Mouse (Mus musculus) layer of hippocampus, adult 11-12 months (tissue): ENCODE results near the gene Ifrd2.
"Not testable (repeated sequence)": the region's sequence is repeated elsewhere in the genome, so short reads cannot be mapped to it uniquely, and the experiment has no call there.

Source experiments
- DNase-seq: peaks from one replicate; pipeline ENCODE4 v3.0.0; 2022; ENCODE audit warnings: low spot score

The Ifrd2 gene

GRCm38 (mm10) chr9:107551890-107552355, 35.5 kb upstream of the Ifrd2 start:
- DNase-seq = no peak

- no peak for DNase-seq
These were observed 34.6 kb upstream of the Ifrd2 start for GRCm38 (mm10) chr9:107552690-107553393.

- DNase-seq = no peak
These were observed 33.7 kb upstream of the Ifrd2 start for GRCm38 (mm10) chr9:107553541-107554318.

GRCm38 (mm10) chr9:107554319-107554825, 33.1 kb upstream of the Ifrd2 start:
- DNase-seq = peak; percentile 95

DNA sequence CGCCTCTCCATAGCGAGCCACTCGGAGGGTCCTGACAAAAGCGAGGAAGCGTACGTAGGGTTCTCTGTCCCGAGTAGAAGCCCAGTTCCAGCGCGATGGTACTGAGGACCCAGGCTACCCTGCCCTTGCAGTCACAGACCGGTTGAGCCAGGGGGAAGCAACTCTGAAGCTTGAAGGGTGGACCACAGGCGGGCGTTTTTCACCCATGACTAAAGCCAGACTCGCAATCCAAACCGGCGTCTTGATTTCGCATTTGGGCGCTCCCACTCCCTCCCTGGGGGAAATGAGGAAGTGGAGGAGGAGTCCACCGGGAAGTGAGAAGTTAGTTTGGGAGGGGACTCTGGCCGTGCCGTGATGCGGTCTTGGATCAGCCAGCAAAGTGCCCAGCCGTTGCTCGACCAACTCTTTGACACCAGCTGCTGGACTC, 32.4 kb upstream of the Ifrd2 start:
- no peak for DNase-seq

DNA sequence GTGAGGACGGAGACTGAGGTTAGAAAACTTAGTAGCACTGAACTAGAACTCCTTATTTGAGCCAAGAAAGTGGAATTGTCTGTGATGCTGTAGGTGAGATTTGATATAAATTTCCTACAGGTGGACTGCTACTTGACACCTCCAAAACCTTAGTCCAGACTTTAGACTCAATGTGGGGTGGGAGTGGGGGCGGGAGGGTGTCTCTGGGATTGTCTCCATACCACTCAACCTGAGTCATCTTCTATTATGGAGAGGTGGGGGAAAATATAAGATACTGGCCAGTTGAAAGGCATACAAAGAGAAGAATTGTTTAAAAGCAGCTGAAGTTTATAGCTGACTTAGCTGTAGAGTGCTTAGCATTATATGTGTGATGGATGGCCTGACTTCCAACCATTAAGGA, 31.7 kb upstream of the Ifrd2 start:
- no peak for DNase-seq

DNA sequence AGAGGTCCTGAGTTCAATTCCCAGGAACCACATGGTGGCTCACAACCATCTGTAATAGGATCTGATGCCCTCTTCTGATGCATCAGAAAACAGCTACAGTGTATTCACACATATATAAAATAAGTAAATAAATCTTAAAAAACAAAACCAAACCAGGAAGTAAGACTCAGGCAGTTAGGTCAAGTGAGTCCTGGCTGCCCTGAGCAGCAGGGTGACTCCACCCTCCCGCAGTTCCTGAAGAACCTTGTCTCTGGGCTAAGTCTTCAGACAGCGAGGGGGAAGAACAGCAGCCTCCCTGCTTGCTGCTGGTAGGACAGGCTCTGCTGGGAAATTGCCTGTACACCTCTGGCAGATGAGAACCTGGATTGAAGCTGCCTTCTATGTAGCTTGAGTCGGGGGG, 31.1 kb upstream of the Ifrd2 start:
- no peak for DNase-seq

DNA sequence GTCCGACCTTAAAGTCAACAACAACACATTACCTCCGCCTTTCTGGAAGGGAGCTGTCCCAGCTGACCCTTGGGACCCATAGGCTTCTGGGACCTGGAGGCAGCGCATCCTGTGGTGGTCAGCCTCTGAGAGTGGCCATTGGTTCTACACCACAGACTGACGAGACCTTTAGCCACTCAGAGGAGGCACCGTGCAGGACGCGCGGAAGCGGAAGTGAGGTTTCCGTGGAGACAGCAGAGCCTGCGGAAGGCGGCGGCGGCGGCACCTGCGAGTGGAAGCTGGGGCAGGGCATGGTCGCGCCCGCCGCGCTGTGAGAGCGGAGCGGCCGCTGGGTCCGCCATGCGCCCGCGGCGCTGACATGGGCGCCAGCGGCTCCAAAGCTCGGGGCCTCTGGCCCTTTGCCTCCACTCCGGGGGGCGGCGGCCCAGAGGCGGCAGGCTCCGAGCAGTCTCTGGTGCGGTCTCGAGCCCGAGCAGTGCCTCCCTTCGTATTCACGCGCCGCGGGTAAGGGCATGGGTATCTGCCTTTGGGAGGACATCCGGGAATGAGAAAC, 24.3 kb upstream of the Ifrd2 start, which contains the start of gene Tusc2:
TSS of gene Tusc2 (plus strand) at position 227 of the 553 bp plus-strand sequence.
- DNase-seq = peak; percentile 96

DNA sequence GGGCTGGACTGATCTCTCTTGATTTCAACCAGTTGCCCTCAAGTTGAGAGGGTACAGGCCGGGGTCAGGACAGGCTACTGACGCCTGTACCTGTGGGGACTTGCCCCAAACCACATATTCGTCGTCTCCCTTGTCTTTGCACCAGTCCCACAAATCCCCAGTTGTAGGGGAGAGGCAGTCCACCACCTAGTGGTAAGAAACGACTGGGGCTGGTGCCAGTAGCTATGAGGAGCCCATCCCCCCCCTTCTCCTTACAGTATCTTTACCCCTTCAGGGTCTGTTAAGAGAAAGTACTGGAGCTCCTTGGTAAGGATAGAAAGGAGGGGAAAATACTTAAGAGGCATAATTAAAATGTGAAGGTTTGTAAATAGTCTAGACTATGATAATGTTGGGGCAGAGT, 21.9 kb upstream of the Ifrd2 start:
- DNase-seq = not testable (repeated sequence)

DNA sequence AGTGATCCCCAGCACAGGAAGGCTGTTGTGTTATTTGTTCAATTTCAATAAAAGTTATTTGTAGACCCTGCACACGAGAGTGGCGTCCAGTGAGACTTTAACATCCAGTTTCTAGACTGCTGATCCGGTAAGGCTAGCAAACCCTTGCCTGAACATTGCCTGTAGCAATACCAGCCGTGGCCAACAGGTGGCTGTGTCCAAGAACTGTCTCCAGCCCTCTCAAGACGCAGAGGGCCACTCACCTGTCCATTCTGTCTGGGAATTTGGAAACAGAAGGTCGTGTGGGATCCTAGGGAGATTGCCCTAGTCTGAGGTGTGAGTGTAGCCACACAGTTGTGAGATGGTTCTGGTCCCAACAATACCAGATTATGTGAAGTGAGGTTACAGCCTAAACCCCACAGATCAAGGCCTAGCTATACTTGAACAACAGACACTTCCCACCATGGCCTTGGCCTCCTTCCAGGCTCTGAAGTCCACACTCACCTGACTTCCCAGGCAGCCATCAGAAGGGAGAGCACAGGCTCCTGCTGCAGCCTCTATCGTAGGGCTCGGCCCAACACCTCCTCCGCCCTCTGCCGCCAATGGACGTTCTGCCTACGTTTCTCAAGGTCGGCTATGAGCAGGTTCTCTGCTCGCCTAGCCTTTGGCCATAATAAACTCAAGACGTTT, 21.3 kb upstream of the Ifrd2 start:
- DNase-seq = peak; percentile 76

GRCm38 (mm10) chr9:107566855-107567254, 20.6 kb upstream of the Ifrd2 start:
- DNase-seq = no peak

DNA sequence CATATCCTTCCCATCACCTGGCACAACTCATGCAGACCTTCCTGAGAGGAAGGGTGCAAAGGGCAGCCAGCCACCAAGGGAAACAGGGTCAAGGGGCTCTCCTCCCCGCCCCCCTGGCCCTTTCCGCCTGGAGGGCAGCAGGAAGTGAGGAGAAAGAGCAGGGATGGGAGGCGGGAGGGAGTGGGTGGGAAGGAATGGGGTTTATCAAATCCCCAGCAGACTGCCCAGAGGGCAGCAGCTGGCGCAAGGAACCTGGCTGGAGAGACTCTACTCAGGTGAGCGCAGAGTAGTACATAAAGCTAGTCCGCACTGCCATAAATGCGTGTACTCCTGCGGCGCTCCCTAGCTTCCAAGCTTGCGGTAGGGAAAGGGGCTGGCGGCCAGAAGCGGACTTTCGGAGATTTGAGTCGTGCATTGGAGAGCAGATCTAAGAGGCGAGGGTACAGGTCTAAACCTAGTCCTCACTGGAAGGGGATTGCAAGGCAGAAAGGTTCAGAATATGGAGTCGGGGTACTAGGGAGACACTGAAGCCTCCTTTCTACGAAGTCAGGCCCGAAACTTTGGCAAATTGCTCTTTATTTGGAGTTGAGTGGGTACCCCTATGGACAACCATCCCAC, 19.6 kb upstream of the Ifrd2 start, which contains the start of gene Hyal2:
TSS of gene Hyal2 (plus strand) at position 244 of the 618 bp plus-strand sequence.
- no peak for DNase-seq

DNA sequence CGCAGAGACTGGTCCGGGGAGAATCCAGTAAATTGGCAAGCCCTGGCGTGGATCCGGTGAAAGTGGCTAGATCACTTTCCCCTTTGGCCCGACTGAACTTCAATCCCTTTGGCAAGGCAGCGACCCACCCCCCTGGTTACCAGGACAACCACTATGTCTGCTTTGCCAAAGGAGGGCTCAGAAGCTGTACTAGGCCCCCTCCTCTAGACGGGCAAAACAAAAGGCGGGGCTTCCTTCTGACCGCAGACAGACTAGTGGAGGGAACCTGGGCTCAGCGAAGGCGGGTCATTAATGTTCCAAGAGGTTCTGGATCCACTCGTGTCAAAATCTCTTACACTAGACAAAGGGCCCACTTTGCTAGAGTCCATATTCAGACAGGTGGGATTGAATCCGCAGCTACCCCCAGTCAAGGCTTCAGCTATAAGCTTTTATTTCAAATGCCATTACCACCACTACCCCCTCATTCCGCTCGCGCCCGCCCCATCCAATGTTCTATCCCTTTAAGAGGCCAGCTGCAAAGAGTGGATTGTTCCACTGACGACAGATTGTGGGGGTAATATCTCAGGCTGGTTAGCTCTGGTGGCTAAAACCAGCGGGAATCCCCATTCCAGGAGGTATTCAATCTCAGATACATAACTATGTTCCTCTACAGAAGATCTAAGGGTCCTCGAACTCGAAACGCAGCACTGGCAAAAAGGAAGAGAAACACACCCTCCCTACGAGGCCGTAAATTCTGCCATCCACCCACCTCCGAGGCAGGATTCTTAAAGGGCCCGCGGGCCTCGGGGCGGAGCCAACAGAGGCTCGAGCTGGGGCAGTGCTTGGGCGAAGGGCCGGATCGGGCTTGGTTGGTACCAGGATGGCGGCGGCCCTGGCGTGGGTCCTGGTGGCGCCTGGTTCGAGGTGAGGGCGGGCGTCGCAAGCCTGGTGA, 18.8 kb upstream of the Ifrd2 start:
- DNase-seq = peak; percentile 87

DNA sequence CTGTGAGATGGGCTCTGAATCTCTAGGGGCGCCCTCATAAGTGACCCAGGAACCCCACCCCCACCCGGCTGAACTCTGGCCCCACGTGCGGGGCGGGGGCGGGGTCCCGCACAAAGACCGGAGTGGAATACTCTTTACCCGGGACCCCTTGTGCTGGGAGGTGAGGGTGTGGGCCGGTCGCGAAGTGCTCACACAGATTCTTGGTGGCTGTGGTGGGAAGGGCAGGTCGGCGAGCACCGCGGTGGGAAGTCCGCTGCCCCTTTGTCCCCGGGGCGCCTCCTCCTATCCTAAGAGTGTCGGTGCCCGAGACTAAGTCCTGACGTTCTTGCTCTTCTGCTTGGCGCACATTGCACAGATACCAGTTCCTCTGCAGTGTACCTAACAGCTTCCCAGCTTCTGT, 18.2 kb upstream of the Ifrd2 start:
- DNase-seq = no peak

DNA sequence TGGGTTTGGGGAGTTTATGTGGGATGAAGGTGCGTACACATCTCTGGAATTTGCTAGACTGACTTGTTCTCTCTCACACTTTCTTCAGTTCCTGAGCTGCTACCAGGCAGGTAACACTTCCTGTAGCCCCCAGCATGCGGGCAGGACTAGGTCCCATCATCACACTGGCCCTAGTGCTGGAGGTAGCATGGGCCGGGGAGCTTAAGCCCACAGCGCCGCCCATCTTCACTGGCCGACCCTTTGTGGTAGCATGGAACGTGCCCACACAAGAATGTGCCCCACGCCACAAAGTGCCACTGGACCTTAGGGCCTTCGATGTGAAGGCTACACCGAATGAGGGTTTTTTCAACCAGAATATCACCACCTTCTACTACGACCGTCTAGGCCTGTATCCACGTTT, 17.4 kb upstream of the Ifrd2 start:
- DNase-seq = no peak

DNA sequence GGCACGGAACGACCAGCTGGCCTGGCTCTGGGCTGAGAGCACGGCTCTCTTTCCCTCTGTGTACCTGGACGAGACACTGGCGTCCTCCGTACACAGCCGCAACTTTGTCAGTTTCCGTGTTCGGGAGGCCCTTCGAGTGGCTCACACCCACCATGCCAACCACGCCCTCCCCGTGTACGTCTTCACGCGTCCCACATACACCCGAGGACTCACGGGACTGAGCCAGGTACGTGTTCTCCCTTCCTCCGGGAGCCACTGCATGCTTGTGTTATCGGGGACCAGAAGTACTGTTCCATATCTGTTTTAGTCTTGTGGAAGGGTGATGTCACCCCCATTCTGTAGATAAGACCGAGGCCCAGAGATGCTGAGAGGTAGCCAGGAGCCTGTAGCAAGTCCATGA, 16.6 kb upstream of the Ifrd2 start:
- DNase-seq = no peak

- DNase-seq = no peak
These were observed 15.7 kb upstream of the Ifrd2 start for GRCm38 (mm10) chr9:107571534-107572326.

DNA sequence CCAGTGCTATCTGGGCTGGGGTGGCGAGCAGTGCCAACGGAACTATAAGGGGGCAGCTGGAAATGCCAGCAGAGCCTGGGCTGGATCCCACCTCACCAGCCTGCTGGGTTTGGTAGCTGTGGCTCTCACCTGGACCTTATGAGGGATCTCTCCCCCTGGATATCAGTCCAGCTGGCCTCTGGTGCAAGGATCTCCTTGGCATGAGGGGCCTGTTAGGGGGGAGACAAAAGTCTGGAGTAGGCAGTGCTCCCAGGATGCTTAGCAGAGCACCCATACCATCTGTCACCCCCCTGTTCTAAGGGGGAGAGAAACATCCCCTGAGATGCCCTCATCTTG, 15.1 kb upstream of the Ifrd2 start:
- DNase-seq = no peak

DNA sequence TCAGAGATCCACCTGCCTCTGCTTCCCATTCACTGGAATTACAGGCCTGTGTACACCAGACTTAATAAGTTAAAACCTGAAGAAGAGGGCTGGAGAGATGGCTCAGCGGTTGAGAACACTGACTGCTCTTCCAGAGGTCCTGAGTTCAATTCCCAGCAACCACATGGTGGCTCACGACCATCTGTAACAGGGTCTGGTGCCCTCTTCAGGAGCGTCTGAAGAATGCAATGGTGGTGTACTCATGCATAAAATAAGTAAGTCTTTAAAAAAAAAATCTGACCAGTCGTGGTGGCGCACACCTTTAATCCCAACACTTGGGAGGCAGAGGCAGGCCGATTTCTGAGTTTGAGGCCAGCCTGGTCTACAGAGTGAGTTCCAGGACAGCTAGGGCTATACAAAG, 13.7 kb upstream of the Ifrd2 start:
- DNase-seq = not testable (repeated sequence)
